Mouse (Mus musculus) megakaryocyte, embryonic 14.5 days (primary cell): ENCODE measurements at regions not wholly inside any gene's neighbourhood (a gene's known extent, or its start where the extent isn't known, plus 50 kb on each side); places are given as distances from the start of the nearest gene placed in this dataset.

Experiments
- FLI1 ChIP-seq: IDR thresholded peaks from 2 replicates; pipeline ENCODE4 v1.6.1; 2012; ENCODE audit warnings: low read length, inconsistent platforms, mixed read lengths
- GATA1 ChIP-seq: IDR thresholded peaks from 3 replicates; pipeline ENCODE4 v1.6.1; 2012; ENCODE audit warnings: mixed read lengths, low read length, inconsistent platforms, borderline replicate concordance

DNA sequence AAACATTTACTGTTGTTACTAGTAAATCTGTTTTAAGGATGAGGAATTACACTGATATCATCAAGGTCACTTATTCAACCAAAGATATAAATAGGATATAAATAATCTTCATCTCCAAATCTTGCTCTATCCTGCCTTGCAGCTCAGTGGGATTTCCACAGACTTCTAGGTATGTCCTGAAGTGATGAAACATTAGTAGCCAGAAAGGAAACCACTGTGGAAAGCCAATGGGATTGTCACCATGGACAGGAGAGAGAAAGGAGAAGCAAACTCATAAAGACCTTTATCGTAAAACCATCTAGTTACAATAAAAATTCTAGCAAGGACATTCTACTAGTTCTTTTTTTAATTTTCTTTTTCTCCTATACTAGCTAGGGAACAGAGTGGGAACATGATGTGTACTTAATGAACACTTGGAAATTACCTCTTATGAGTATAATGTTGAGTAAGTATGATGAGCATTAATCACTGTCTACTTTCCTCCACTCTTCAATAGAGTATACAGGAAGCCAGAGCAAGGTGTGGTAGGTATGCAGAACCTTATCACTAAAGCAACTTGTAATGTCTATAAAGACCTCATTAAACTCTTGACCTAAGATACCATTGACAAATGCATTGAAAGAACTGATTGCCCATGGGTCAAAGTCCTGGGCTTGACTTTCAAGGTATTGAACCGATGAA is 219.4 kb upstream of the Atp2b1 start:
- TF ChIP-seq GATA1 (no peak), FLI1 (no peak)
